In genomic region chr5:117147187-117148095, GRCm38 (mm10) we compare ENCODE assay signal across 11 mouse cellular contexts. TPM values are rescaled to one million over a fixed set of nuclear protein-coding genes. Genes with fewer than 3 reads are reported as not detected.
A peak's percentile ranks its signal among the peaks of the same experiment; 100 is the strongest.
DNase-seq lines count a peak whose midpoint lies in the region; ATAC-seq lines count a peak whose summit lies in the region.
"Had no signal": no experiment of that assay in that cellular context is flagged by ENCODE, and none has a peak within 500 bp of the region (broad histone marks: within the 10 kb centered on the region; RNA-seq: fewer than 3 reads in every experiment).

No protein-coding gene starts in this region.

- 92% methylated on average over 16 of the region's 16 CpGs for WGBS in hindbrain, embryonic 13.5 days

- peak; percentile 29 for ATAC-seq in megakaryocyte progenitor cell, adult 5-6 weeks (replicated peaks; ENCODE audit: poor library complexity)
- no peak for ATAC-seq in hindbrain, embryonic 13.5 days (ENCODE audit: low FRiP score)
- ATAC-seq: inflammation-experienced regulatory T-cells, adult 6 months had no signal

- no peaks in the 10 kb centered on the region for H3K9me3 ChIP-seq in hindbrain, embryonic 13.5 days

- H3K27me3 ChIP-seq in hindbrain, embryonic 13.5 days: no peaks in the 10 kb centered on the region

- H3K9ac ChIP-seq in hindbrain, embryonic 13.5 days: no peak overlapping the region

- H3K36me3 ChIP-seq in hindbrain, embryonic 13.5 days: no peaks in the 10 kb centered on the region

- H3K4me3 ChIP-seq in hindbrain, embryonic 13.5 days: no peak overlapping the region
- H3K4me3 ChIP-seq: erythroblast, embryonic 14.5 days had no signal

- DNase-seq in frontal cortex, adult 2 months (ENCODE audit: extremely low spot score in 1 of 2, low spot score in 1 of 2): peak; percentile 66 to 73
- DNase-seq in frontal cortex, postnatal 14 days (ENCODE audit: low spot score in 2 of 2): no peak
- peak; percentile 68 for DNase-seq in left cerebral cortex, adult 11 months (ENCODE audit: low spot score)
- DNase-seq in left cerebral cortex, postnatal 10 days (ENCODE audit: extremely low spot score in 1 of 2, low spot score in 2 of 2): no peak
- peak; percentile 78 for DNase-seq in R1 (ENCODE audit: low read depth, low spot score)
- DNase-seq in Muller cell, postnatal 12 days (ENCODE audit: inconsistent ontology term): no peak
- DNase-seq: cerebellum, postnatal 10 days had no signal

- no peak overlapping the region for H3K4me2 ChIP-seq in hindbrain, embryonic 13.5 days

- no peaks in the 10 kb centered on the region for H3K4me1 ChIP-seq in hindbrain, embryonic 13.5 days (replicated peaks)

- H3K27ac ChIP-seq in hindbrain, embryonic 13.5 days: no peak overlapping the region

- intact Hi-C loops in left cerebral cortex, postnatal 10 days (cut with DNase I): no loop called here

RNA-seq across cellular contexts. Expression of gene Taok3, which starts 27.5 kb away (rescaled TPM):
- 43.8 and 48.2 TPM in 2 replicates for polyA plus RNA-seq in frontal cortex, adult 2 months (2012; rRNA removed)
- total RNA-seq in left cerebral cortex, postnatal 10 days (2021): 10 to 100 TPM; 67.6 to 68.7 TPM
- total RNA-seq in megakaryocyte progenitor cell, adult 5-6 weeks (2015): 62.9 and 66.8 TPM in 2 replicates
- 43.6 and 57.8 TPM in 2 replicates for total RNA-seq in megakaryocyte progenitor cell, adult 5-6 weeks (2017)
- 47.0 and 50.0 TPM in 2 replicates for polyA plus RNA-seq in hindbrain, embryonic 13.5 days (2015; fragmentation: Nextera tagmentation; extraction: Ambion mirVana)

RNA-seq across cellular contexts. Expression of gene Suds3, which starts 31.5 kb away (rescaled TPM):
- 122 and 124 TPM in 2 replicates for polyA plus RNA-seq in frontal cortex, adult 2 months (2012; rRNA removed)
- total RNA-seq in left cerebral cortex, postnatal 10 days (2021): 10 to 100 TPM; 93.7 to 93.9 TPM
- total RNA-seq in megakaryocyte progenitor cell, adult 5-6 weeks (2015): 20.0 and 23.2 TPM in 2 replicates
- total RNA-seq in megakaryocyte progenitor cell, adult 5-6 weeks (2017): 106 and 114 TPM in 2 replicates
- 83.2 and 90.5 TPM in 2 replicates for polyA plus RNA-seq in hindbrain, embryonic 13.5 days (2015; fragmentation: Nextera tagmentation; extraction: Ambion mirVana)

Comparison
In these comparisons a context has a peak if more than half of its experiments do, and no peak if none do; other contexts are left out.
1. DNase-seq: peak in frontal cortex, adult 2 months (2 of 2), left cerebral cortex, adult 11 months (single experiment) and R1 (single experiment); none in frontal cortex, postnatal 14 days (0 of 2), left cerebral cortex, postnatal 10 days (0 of 2) and Muller cell, postnatal 12 days (single experiment).